Mouse (Mus musculus) c-Kit-positive CD71-negative TER-119-negative erythroid progenitor cells, embryonic 14.5 days (primary cell): ENCODE data around the gene Retreg3.

ENCODE experiments used
- DNase-seq: peaks from one replicate; pipeline ENCODE4 v3.0.0-alpha.2; 2013; ENCODE audit warnings: low read depth

Retreg3 gene

DNA sequence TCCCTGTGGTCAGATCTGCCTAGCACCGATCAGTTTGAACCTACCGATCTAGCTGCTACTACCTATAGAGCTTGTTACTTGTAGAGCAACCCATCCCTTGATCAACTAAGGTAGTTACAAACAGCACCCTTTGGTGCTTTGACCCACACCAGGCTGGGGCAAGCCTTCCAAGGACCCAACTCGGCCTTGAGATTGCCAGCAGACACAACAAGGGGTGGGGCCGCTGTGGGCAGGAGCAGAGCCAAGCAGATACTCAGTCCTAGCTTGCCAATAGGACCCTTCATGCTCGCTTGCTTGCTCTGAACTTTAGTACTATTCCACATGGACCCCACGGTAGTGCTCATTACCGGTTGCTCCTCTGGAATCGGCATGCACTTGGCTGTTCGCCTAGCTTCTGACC lies 41.6 kb downstream of the Retreg3 start, which contains the start of gene Hsd17b1:
Gene Hsd17b1 (plus strand): TSS at position 291 of the 400 bp plus-strand sequence.
- no peak for DNase-seq

DNA sequence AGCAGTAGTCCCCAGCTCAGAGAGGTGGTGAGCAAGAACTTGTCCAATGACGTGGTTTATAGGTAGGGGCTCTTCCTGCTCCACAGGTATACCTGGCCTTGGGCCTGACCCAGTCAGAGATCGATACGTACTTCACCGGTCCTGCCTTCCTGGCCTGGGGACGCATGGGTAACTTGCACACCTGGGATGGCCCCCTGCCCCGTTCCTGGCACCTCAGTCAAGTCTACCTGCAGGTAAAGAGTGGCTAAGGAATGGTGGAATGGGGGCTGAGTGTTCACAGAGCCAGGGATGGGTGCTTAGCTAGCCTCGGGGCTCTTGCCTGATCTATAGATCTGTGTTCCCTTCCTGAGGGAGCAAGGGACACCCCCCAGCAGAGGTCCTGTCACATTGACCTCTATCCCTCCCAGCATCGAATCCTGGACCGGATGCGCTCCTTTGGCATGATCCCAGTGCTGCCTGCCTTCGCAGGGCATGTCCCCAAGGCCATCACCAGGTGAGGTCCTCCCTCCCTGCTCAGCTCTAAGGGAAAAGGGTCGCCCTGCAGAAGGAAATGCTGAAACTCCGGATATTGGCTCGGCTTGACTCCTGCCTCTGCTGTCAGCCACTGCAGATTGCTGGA lies 47.8 kb downstream of the Retreg3 start:
- DNase-seq = no peak

DNA sequence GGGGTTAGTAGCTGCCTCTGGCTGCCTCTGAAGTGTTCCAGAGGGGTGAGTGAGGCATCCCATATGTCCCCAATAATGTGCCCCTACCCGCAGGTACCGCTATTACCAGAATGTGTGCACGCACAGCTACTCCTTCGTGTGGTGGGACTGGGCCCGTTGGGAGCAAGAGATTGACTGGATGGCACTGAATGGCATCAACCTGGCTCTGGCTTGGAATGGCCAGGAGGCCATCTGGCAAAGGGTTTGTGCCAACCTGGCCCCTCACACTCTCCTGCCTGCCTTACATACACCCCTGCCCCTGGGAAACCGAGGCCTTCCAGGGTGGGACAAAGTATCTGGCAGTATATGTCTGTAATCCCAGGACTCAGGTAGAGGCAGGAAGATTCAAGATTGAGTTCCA lies 48.7 kb downstream of the Retreg3 start:
- no peak for DNase-seq

DNA sequence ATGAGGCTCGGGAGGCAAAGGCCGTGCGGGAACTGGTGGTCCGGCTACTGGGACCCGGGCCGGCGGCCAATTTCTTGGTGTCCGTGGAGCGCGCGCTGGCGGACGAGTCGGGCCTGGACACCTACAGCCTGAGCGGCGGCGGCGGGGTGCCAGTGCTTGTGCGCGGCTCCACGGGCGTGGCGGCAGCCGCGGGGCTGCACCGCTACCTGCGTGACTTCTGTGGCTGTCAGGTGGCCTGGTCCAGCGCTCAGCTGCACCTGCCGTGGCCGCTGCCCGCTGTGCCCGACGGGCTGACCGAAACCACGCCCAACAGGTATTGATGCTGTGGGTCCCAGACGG lies 49.5 kb downstream of the Retreg3 start:
- DNase-seq = no peak

DNA sequence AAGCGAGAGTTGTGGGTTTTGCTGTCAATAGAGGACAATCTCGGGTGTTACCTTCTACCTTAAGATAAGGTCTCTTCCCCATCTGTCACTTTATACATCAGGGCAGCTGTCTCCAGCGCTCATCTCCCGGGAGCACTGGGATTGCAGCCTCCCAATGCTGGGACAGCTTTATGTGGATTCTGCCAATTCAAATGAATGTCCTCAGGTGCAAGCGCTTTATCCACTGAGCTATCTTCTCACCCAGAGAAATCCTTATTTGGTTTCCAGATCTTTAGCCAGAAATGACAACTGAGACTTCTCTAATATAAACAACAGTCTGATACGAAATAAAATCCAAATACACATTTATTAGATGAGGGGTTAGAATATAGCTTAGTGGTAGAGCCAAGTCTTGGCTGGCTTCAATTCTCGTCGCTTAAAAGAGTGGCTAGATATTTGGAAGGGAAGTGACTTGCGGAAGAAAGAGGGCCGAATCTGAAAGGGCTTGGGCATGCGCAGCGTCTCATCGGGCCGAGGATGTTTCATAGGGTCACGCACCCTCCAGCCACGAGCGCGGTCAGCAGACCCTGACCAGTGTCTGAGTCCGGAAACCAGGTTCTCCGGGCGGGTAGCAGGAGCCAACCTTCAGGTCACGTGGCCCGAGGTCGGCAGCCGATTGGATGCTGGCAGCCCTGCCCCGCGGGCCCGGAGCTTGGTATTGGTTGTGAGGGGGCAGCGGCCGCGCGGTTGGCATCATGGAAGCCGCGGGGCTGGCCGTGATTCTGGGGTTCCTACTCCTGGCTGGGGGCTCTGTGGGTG lies 50.1 kb downstream of the Retreg3 start, which contains the start of gene Naglu:
Gene Naglu (plus strand): TSS at position 622 of the 798 bp plus-strand sequence.
- peak; percentile 77 for DNase-seq

DNA sequence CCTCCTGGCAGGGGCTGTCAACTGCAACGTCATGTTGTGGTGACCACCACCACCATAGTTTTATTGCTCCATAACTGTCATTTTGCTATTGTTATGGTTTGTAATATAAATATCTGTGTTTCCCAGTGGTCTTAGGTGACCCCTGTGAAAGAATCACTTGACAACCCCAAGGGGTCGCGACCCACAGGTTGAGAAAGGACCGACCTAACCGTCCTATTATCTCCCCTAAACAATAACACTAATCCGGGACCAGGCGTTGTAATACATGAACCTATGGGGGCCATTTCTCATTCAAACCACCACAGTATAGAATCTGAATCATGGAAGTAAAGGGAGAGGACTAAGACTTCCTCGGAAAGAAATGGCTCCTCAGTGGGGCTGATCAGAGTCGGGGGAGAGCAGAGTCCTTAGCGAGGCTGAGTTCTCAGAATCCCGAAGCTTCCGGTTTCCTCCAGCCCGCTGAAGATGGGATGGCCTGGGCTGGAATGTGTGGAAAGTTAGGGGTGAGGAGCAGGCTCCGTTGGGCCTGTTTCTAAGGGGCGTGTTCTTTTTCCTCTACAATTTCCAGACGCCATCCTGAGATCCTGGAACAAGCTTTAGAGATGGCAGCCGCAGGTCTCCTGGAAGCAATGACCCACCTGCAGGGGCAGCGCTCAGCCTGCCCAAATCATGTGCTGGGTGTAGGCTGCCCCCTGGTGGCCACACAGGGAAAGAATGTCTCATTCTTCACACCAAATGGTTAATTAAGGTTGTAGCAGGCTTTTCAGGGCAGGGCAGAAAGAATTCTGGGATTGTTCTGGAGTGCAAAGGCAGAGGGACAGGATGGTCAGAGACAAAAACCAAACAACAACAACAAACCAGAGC lies 52.9 kb downstream of the Retreg3 start:
- peak; percentile 72 for DNase-seq

DNA sequence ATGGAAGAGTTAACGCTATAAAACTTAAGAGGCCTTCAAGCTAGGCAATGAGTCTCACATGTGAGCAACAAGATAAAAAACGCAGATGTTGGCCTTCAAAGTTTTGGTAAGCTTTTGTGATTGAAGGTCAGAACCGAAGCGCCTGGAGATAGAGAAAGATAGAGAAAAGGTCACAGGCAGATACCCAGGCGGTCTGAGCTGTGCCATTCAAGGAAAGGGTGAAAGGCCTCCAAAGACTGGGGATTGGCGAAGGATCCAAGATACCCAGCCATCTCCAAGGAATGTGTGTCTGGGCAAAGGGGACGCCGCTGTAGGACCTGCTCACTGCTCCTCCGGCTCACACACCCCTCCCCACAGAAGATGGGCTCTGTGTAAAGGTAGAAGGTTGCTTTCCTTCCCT lies 54.7 kb downstream of the Retreg3 start:
- DNase-seq = no peak

DNA sequence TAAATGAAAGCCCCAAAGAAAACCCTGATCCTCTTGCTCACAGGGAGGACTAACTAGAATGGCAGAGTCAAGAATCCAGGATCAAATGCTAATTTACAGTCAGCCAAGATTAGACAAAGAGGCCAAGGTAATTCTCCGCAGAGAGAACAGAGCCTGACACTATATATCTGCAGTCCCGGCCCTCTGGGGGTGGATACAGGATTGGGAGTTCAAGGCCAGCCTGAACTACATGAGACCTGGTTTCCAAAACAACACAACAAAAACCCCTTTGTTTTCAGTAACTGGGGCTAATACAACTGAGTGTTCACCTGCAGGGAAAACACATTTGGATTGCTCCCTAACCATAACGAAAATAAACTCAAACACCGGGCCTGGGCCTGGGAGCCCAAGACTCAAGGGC lies 55.2 kb downstream of the Retreg3 start:
- DNase-seq = no peak

DNA sequence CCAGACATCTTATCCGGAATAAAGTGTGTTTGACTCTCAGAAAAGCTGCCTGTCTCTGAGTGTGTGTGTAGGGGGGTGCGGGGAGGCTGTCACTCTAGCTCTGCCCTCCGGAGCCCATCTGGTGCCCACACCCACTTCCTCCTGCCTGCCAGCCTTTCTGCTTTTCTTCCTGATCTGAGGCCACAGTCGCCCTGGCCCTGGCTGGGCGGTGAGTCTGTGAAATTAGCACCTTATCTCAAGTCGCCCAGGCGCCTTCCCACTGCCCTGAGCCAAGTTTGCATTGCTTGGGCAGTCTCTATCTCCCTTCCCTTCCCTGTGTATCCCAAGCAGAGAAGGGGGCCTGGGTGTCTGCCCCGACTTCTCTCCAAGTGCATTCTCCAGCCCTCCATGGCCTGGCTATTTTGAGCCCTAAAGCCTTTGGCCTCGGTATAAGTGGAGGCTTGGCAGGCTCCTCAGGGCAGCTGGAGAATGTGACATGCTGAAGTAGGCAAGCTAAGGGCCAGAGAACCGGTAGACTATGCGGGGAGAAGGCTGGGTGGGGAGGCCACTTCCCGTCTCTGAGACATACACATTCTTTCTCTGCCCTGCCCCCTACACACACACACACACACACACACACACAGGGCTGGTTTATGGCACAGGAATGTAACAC lies 55.9 kb downstream of the Retreg3 start:
- peak; percentile 69 for DNase-seq

DNA sequence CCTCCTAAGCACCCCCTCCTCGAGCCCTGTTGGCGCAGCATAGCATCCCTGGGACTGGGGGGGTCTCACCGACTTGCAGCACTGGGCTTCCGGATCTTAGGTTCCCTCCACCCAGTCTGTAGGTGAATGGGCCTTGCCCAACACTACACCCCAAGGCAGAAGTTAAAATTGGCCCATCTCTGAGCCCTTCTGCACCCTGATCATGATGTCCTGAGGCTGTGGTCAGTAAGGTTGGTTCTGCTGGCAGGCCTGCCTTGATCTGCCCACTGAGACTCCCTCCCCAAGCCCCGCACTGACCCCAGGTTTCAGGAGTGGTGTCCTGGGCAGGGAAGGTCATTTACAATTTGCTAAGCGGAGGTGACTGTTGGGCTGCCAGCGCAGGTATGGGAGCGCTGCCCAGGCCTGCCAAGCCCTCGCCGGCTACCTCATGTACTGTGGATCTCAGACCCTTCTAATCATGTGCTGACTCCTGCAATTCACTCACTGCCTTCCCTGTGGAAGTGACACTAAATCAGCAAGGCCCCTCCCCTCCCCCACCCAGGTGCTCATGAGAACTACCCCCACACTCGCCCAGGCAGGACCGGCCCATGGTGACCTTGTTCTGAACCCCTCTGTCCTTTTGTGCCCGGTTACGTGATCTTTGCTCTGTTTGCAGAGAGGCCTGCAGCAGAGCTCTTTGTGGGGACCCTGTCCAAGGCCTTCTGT lies 56.6 kb downstream of the Retreg3 start:
- DNase-seq = no peak

DNA sequence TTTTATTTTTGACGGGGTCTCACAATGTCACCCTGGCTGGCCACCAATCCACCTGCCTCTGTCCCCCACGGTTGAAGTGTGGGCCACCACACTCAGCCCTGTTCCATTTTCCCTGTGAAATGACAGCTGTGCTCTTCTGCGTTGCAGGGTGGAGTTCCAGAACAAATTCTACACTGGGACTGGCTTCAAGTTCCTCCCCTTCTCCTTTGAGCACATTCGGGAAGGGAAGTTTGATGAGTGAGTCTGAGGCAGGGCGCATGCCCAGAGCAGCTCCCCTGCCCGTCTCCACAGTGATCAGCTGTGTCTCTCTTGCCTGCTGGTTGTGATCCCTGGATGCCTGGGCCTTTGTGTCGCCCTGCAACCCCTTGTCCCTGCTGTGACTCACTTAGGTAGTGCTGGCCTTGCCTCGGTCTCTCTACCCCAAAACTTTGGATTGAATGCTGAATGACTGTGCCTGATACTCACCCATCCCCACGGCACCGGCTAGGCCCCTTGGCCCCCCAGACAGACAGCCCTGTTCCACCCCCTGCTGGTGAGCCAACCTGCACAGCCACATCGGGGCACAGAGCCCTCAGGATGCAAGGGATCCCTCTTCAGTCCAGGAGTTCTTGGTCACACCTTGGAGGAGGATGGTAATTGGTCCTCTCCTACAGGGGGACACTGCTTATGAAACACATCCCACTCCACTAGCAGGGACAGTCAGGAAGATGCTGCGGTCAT lies 57.4 kb downstream of the Retreg3 start:
- DNase-seq = no peak

DNA sequence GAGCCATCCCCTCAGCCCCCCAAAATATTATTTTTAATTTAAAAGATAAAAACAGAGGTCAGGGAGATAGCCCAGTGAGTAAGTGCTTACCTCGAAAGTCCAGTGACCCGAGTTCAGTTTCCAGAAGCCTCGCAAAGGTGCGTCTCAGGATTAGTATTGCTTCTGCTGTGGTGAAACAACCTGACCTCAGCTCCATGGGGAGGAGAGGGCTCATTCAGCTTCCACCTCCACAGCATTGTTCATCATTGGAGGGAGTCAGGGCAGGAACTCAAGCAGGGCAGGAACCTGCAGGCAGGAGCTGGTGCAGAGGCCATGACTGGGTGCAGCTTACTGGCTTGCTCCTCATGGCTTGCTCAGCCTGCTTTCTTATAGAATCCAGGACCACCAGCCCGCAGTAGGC lies 58.6 kb downstream of the Retreg3 start:
- DNase-seq = no peak

DNA sequence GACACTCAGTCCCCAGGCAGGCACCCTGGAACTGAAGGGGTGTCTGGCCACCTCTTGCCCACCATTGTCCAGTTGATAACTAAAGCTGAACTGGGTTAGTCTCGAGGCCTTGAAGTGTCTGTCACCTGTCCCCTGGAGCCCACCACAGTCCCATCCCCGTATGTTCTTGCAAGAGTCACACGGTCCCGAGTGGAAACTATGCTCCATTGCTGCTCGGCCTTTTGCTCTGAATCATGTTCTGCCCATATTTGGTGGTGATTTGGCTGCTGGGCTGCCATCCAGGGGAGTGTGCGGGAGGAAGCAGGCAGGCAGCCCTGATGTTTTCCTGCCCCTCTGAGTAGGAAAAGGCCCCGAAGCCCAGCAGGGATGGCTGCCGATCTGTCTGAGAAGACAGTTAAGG lies 59.6 kb downstream of the Retreg3 start:
- DNase-seq = no peak

DNA sequence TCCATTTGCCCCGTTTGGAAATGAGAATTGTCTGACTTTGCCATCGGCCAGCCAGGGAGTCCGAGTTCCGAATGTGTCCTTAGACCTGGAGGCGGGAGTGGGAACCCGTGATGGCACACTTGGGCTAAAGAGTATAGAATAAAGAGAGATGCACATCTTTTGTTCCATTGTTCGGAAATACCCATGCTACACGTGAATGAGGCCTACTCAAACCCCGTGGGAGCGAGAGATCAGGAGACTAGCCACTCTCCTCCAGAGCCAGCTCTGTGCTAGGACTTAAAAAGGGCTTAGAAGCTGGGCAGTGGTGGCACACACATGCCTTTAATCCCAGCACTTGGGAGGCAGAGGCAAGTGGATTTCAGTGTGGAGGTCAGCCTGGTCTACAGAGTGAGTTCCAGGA lies 60.2 kb downstream of the Retreg3 start:
- DNase-seq = no peak

DNA sequence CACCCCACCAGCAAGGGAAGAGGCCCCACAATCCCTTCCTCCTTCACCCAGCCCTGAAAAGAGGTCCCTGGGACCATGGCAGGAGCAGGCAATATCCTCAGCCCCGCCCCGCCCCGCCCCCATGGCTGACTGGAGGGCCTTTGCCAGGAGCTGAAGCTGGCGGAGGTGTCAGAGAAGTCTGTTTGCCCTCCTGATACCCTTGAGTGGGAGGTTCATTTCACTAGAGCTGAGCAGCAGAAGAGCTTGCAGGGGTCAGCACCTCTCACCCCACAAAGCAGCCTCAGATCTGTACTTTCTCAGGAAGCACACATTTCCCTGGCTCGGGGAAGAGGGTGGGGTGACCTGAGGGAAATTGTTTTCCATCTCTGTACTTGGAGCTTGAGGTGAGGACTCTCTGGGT lies 61.0 kb downstream of the Retreg3 start:
- DNase-seq = no peak

DNA sequence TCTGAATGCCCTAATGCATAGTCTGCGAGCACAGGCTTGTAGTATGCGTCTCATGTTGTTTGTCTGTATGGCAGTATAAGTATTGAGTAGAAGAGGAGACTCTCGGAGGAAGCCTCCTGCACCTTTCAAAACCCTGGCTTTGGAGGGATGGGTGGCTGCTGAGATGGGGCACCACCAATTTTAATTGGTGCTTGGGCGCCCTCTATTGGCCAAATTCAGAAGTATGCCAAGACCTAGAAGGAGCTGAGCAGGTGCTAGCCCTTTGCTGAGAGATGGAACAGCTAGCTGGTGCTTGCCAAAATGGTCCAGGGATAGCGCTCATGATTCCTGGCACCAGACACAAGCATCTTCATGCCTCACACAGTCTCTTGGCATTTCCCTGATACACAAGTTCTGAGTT lies 61.8 kb downstream of the Retreg3 start:
- DNase-seq = peak; percentile 77

DNA sequence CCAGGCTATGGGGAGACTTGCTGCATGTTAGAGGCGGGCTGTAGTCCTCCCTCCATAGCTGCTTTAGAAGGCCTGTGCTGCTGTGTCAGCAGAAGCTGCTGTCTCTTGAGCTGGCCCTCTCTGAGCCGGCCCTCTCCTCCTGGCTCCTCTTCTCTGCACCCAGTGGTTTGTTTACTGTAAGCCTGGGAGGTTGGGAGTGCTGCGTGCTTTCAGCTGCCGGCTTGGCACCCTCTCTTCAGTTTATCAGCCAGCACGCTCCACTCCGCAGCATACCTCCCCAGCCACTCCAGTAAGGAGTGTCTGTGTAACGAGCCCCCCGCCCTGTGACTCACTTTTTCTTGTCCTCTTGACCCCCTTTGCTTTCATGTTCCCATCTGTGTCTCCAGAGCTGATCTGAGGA lies 62.8 kb downstream of the Retreg3 start:
- DNase-seq = no peak

DNA sequence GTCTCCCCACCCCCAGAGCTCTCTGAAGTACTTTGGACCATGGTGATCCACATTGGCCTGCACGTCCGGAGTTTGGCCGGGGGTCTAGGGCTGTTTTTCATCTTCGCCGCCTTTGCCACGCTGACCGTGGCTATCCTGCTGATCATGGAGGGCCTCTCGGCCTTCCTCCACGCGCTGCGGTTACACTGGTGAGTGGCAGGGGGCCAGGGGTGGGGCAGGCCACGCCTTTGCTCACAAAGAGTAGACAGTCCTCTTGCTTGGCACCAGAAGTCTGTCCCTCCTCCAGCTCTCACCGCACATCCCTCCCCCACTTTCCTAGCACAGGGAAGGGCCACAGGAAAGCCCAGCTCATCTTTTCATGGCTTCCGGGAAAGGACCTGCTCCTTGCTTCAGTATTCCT lies 64.3 kb downstream of the Retreg3 start:
- no peak for DNase-seq

DNA sequence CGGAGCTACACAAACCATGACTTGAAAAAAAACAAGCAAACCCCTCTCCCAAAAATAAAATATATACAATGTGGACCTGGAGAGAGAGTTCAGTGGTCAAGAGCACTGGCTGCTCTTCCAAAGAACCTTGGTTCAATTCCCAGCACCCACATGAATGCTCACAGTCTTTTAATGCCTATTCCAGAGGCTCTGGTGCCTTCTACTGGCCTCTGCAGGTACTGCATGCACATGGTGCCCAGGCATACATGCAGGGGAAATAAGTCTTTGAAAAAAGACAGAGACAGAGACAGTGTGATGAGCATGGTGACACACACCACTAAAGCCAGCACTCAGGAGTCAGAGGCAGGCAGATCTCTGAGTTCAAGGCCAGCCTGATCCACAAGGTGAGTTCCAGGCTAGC lies 65.7 kb downstream of the Retreg3 start:
- DNase-seq = no peak

DNA sequence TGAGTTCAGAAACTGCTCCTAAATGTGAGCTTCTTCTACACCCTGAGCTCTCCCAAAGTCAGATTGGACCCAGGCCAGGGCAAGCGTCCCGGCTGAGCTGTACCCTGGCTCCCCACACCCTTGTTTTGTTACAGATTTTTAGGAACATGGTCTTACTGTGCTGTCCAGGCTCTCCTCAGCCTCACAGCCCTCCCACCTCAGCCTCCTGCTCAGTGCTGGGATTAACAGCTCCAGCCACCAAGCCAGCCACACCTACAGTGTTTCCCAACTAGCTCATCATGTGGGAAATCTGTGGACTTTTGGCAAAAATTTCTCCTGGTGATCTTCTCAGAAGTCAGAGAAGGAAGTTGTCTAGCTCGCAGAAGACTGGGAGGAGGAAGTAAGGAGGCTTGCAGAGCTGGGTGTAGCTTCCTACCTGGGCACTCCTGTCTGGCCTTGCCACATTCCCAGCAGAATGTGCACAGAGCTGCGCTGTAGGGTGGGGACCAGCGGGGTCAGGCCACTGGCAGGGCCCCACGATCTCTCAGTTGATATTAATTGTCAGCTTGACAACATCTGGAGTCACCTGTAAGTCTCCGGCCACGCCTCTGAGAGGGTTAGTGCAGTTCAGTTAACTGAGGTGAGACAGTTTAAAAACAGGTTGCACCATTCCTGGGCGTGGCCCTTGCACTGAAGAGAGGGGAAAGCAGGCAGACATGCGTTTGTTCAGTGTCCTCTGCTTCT lies 66.8 kb downstream of the Retreg3 start:
- no peak for DNase-seq
